Mouse (Mus musculus) adrenal gland, adult 10 weeks (tissue): ENCODE measurements around the gene Ctcfl. TPM values are rescaled to one million over a fixed set of nuclear protein-coding genes. Genes with fewer than 3 reads are reported as not detected.

Experiments used
- polyA plus RNA-seq: library from polyadenylated mRNA; stranded (reverse); fragments of 350-450 nt; fragmentation: Illumina TruSeq; extraction: RNeasy Lipid Tissue Mini Kit (QIAGEN cat#74804); gene quantifications from one replicate; pipeline ENCODE4 v1.2.3, GENCODE M21; 2014; ENCODE audit warnings: low read depth, low replicate concordance

Ctcfl gene
- not detected for polyA plus RNA-seq

DNA sequence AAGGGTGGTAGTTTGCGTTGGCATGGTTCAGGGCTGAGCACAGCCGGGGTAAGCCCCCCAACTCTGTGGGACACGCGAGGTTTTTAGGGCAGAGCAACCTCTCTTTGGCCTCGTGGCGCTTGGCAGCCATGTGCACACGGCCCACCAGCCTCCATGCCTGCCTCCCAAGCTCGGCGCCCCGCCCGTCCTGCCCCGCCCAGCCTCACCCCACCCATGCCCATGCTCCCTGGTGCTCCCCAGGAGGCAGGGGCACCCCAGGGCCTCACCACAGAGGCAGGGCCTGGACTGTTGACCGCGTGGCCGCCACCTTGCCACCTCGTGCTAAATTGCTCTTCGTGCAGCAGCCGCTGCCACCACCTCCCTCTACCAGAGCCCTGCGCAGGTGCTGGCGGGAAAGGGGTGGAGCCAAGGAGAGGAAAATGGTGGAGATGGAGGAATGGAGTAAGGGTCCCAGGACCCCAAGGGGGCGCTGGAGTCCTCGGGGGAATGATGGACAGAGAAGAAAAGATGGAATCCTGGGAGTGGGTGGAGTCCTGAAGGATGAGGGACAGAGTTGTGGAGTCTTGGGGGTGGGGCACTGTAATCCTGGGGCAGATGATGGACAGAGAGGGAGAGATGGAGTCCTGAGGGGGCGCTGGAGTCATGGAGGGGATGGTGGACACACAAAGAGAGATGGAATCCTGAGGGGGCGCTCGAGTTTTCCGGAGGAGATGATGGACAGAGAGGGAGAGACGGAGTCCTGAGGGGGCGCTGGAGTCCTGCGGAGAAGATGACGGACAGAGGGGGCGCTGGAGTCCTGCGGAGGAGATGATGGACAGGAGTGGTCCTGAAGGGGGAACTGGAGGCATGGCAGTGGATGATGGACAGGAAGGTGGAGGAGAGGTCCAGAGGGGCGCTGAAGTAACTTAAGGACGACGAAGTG lies at the start of gene Ctcfl:
Ctcfl (minus strand) TSS at position 503 of the 922 bp plus-strand sequence.

DNA sequence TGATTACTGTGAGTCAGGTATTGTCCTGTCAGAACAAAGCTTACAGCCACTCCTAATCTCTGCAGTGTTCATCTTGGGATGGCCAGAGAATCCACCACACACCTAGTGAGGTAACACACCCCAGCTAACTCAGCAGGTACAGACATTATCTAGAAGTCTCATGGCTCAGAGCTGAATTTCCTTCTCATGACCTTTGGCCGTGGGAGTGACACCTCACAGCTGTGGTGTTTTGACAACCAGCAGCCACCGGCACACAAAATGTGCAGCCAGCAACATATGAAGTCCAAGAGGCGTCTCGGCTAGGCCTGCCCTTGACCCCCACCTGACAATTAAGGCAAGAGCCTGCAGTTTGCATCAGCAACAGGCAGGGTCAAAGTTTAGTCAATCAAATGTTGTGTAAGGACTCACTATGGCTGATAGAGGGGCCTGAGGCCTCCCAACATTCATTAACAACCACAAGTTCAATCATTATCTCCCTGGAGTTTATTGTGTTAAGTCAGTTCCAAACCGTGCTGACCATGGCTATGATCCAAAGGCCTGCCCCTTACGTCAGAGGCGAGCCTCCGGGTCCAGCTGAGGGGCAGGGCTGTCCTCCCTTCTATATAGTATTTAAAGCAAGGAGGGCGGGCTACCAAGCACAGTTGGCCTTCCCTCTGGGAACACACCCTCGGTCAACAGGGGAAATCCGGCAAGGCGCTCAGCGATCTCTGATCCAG lies 33.3 kb upstream of the Ctcfl start, which contains the start of gene Pck1:
Pck1 (plus strand) TSS at position 613 of the 716 bp plus-strand sequence.

Other genes starting within 250 kb of the Ctcfl start
- gene Bmp7, start 179.2 kb downstream of the Ctcfl start, polyA plus RNA-seq: 9.6 TPM
- gene Spo11, start 141.8 kb downstream of the Ctcfl start, polyA plus RNA-seq: not detected
- 53.0 TPM for gene Rae1, start 119.4 kb downstream of the Ctcfl start, polyA plus RNA-seq
- gene Rbm38, start 99.0 kb downstream of the Ctcfl start, polyA plus RNA-seq: 0.64 TPM
- 166 TPM for gene Pck1, start 33.5 kb upstream of the Ctcfl start, polyA plus RNA-seq
- gene Zbp1, start 99.4 kb upstream of the Ctcfl start, polyA plus RNA-seq: 1.2 TPM
- 16.0 TPM for gene Pmepa1, start 157.0 kb upstream of the Ctcfl start, polyA plus RNA-seq